Mouse (Mus musculus) T-cell, adult 66 days (primary cell): ENCODE data around the gene Eme2. TPM values are rescaled to one million over a fixed set of nuclear protein-coding genes. Genes with fewer than 3 reads are reported as not detected.

ENCODE experiments used
- total RNA-seq, 2 experiments: library from RNA; stranded (reverse); gene quantifications; 3 replicates in 1 of 2; 4 replicates in 1 of 2; pipeline ENCODE4 v1.2.4; 2023

The Eme2 gene
- total RNA-seq = 10 to 100 TPM; 64.6 to 66.7 TPM

GRCm38 (mm10) chr17:24894995-24895547, at the start of gene Eme2, which contains the start of gene Mrps34:
Gene Eme2 (minus strand): TSS chr17:24895087.
Gene Mrps34 (plus strand): TSS chr17:24895116.

DNA sequence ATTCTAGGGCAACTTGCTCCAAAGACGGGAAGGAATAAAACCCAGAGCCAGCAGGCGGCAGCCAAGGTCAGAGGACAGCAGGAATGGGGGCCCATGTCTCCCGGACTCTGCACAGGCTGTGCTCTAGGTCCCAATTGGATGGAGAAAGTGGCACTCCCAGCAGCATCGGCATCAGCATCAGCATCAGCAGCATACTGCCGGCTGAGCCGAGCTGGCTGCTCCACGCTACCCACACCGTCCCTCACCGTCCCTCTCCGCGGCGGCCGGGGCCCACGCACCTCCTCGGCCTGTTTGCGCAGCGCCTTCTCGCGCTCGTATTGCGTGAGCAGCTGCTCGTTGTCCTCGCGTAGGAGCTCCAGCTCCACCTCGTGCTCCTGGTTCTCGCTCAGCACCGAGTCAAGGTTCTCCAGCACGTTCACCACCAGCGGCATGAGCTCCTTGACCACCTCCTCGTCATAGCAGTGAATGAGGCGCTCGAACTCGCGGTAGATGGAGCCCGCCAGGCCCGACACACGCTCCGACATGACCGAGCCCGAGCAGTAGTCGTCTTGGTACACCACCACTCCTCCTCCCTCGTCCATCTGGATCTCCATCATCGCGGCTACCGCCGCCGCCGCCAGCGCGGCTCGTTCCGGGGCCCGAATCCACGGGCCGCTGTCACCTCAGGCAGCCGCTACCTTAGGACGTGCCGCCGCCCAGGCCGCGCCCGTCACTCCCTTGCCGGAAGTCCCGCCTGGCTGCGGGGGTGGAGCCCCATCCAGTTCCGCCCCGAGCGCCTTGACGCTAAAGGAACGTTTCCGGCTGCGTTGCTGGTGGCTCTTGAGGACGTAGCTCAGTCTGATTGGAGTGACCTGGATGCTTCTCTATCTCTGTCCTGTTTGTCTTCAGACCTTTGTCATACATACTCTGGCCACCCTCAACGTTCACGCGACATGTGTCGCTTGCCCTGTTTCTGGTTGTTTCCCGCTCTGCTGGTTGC, 41.7 kb upstream of the Eme2 start, which contains the start of gene Mapk8ip3:
Gene Mapk8ip3, minus strand, starts transcription at position 719 of the 979 bp plus-strand sequence.

GRCm38 (mm10) chr17:24896241-24896992, 1.5 kb upstream of the Eme2 start, which contains the start of gene Nme3:
Gene Nme3 (plus strand): TSS chr17:24896500.

DNA sequence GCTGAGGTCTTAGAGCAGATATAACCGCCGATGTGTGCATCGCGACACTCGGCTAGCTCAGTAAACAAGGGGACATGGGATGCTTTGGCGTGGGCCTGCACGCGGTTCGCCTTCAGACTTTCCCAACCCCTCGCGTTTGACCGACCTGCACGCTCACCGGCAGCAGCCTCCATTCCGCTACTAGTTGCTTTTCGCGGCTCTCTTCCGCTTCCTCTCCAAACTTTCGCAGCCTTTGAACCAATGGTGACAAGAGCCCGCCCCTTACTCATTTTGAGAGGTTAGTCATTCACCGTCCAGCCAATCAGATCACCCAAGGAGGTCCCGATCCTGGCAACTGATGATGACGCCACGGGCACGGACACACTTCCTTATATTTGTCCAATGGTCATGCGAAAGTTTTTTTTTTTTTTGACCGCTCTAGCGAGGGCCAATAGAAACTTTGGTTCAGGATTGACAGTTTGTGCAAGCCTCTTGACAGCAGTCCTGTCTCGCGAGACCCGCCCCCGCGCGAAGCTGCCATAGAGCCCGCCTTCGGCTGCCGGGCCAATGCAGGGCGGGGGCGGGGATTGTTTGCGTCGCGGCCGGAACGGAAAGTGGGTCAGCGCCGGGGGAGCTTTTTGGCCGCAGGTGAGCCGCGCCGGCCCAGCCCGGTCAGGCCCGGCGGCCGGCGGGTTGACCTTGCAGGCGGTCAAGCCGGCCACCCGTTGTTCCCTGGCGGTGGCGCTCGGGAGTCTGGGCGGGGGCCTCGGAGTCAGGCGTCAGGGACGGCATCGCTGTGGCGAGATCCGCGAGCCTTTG, 8.6 kb downstream of the Eme2 start, which contains the start of the genes Nubp2 and Spsb3:
Gene Nubp2, minus strand, starts transcription at position 216 of the 798 bp plus-strand sequence.
Gene Spsb3, plus strand, starts transcription at position 510 of the 798 bp plus-strand sequence.

DNA sequence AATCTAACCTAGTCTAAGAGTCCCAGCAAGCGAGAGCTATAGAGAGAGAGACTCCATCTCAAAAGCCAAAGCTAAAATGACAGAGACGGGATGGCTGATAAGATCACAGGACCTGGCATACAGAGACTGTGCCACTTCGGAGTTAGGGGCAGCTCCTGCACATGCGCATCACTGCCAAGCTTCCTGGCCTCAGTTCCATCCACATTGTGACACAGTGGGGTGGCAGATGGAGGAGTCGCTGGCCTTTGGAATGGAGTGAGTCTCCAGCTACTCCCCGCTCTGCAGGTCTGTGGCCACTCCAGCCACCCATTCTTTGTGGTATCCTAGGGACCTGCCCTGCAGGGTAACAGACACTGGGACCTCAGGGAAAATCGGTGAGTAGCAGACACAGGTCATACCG, 29.1 kb downstream of the Eme2 start, which contains the start of gene Igfals:
Gene Igfals, plus strand, starts transcription at position 222 of the 400 bp plus-strand sequence.

GRCm38 (mm10) chr17:24850065-24850772, 44.7 kb downstream of the Eme2 start, which contains the start of gene Fahd1:
Gene Fahd1 (minus strand): TSS chr17:24850364.

GRCm38 (mm10) chr17:24839842-24840241, 55.0 kb downstream of the Eme2 start, which contains the start of gene Hagh:
Gene Hagh (plus strand): TSS chr17:24840143.

Other genes with a start within 250 kb of the Eme2 start
- gene Slc9a3r2, start 244.8 kb downstream of the Eme2 start, total RNA-seq = not detected
- gene Npw, start 236.6 kb downstream of the Eme2 start, total RNA-seq = not detected
- 10 to 100 TPM; 63.7 to 67.1 TPM for gene Zfp598, start 225.4 kb downstream of the Eme2 start, total RNA-seq
- gene Syngr3, start 205.1 kb downstream of the Eme2 start, total RNA-seq = under 1 TPM in 1 of 2 experiments, not detected in 1; 0.47 TPM
- gene Gfer, start 198.9 kb downstream of the Eme2 start, total RNA-seq = 10 to 100 TPM; 20.5 to 22.8 TPM
- 1 to 10 TPM; 2.4 to 5.0 TPM for gene Noxo1, start 198.9 kb downstream of the Eme2 start, total RNA-seq
- gene Tbl3, start 187.4 kb downstream of the Eme2 start, total RNA-seq = 10 to 100 TPM; 27.4 to 33.3 TPM
- not detected for gene Rnf151, start 177.0 kb downstream of the Eme2 start, total RNA-seq
- 1,000 to 10,000 TPM; 1,514 to 1,529 TPM for gene Rps2, start 177.0 kb downstream of the Eme2 start, total RNA-seq
- gene Ndufb10, start 170.6 kb downstream of the Eme2 start, total RNA-seq = 10 to 100 TPM; 64.9 to 73.3 TPM
- under 1 TPM in 1 of 2 experiments, not detected in 1; 0.56 TPM for gene Rpl3l, start 167.3 kb downstream of the Eme2 start, total RNA-seq
- 10 to 100 TPM; 29.5 to 43.8 TPM for gene Msrb1, start 158.4 kb downstream of the Eme2 start, total RNA-seq
- not detected for gene Hs3st6, start 142.1 kb downstream of the Eme2 start, total RNA-seq
- not detected for gene Meiob, start 90.8 kb downstream of the Eme2 start, total RNA-seq
- 10 to 100 TPM; 27.1 to 30.0 TPM for gene Hagh, start 54.9 kb downstream of the Eme2 start, total RNA-seq
- gene Fahd1, start 44.7 kb downstream of the Eme2 start, total RNA-seq = 1 to 10 TPM; 1.6 to 2.0 TPM
- gene Igfals, start 29.1 kb downstream of the Eme2 start, total RNA-seq = 1 to 10 TPM; 1.0 to 1.2 TPM
- 10 to 100 TPM; 68.0 to 72.7 TPM for gene Nubp2, start 8.7 kb downstream of the Eme2 start, total RNA-seq
- gene Spsb3, start 8.4 kb downstream of the Eme2 start, total RNA-seq = 10 to 100 TPM; 33.6 to 34.4 TPM
- 10 to 100 TPM; 38.9 to 45.1 TPM for gene Mrps34, start within 50 bp of the Eme2 start, total RNA-seq
- gene Nme3, start 1.4 kb upstream of the Eme2 start, total RNA-seq = 10 to 100 TPM; 18.5 to 30.4 TPM
- gene Mapk8ip3, start 41.9 kb upstream of the Eme2 start, total RNA-seq = 100 to 1,000 TPM; 222 to 255 TPM
- 10 to 100 TPM; 20.0 to 29.0 TPM for gene Jpt2, start 65.6 kb upstream of the Eme2 start, total RNA-seq
- gene Cramp1l, start 120.7 kb upstream of the Eme2 start, total RNA-seq = 10 to 100 TPM; 35.4 to 46.2 TPM
- gene Ift140, start 121.0 kb upstream of the Eme2 start, total RNA-seq = 10 to 100 TPM; 23.8 to 24.9 TPM
- gene Tmem204, start 188.5 kb upstream of the Eme2 start, total RNA-seq = not detected
- 10 to 100 TPM; 39.2 to 46.6 TPM for gene Telo2, start 220.9 kb upstream of the Eme2 start, total RNA-seq
- gene Ptx4, start 225.7 kb upstream of the Eme2 start, total RNA-seq = not detected
- gene Clcn7, start 238.3 kb upstream of the Eme2 start, total RNA-seq = 10 to 100 TPM; 44.0 to 44.4 TPM